Mouse (Mus musculus) spleen, adult 2 months (tissue): ENCODE measurements at regions not wholly inside any gene's neighbourhood (a gene's known extent, or its start where the extent isn't known, plus 50 kb on each side); places are given as distances from the start of the nearest gene placed in this dataset.

ENCODE experiments used
- CTCF ChIP-seq: fragments of 200-500 bp; IDR thresholded peaks from 2 replicates; pipeline ENCODE4 v1.5.1; 2011; ENCODE audit warnings: mild to moderate bottlenecking, inconsistent platforms; ENCODE audit not compliant: insufficient read depth, insufficient read length, insufficient replicate concordance; ENCODE audit errors: extremely low read depth
- POLR2A ChIP-seq: fragments of 200-500 bp; IDR thresholded peaks from 2 replicates; pipeline ENCODE4 v1.6.1; 2011; ENCODE audit warnings: low read depth, low read length, inconsistent platforms

DNA sequence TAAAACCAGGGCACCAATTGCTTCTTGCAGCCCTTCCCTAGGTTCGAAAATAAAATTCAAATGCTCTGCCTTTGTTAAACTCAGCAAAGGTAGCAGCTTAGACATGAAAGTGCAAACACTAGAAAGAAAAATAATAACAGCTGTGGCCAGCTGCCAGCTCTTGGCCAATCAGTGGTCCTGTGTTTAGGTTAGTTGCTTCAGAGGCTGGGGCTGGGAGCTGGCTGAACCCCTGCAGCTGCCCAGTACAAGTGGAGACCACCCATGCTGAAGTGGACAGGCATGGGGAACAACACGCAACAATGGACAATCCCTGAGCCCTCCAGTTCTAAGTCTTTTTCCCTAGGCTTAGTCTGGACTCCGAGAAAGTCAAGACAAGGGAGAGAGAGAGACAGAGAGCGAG lies 2256.2 kb upstream of the Gm7489 start:
- TF ChIP-seq CTCF (no peak), POLR2A (no peak)
